Comparison of ENCODE assay signal across 18 mouse cellular contexts in the genomic region with DNA sequence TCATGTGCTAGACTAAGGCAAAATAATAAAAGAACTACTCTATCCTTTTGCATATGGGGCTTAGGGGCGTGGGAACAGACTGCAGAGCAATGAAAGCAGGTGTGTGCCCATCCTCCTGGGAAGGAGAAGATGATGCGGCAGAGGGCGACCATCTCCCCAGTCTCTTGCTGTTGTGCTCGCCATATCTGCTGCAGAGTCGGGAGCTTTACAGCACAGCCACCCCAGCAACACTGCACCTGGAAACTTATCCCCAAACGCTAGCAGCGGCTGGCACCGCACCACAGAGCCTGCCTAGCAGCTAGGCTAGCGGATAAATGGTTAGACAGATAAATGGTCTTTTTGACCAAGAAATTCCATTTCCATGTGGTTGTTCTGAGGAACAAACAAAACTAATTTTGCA. TPM values are rescaled to one million over a fixed set of nuclear protein-coding genes. Genes with fewer than 3 reads are reported as not detected.
DNase-seq lines count a peak whose midpoint lies in the region; ATAC-seq and TF ChIP-seq lines count a peak whose summit lies in the region.
"Had no signal": no experiment of that assay in that cellular context is flagged by ENCODE, and none has a peak within 500 bp of the region (broad histone marks: within the 10 kb centered on the region; RNA-seq: fewer than 3 reads in every experiment).

No protein-coding gene starts in this region.

- peaks cover 59% of the 10 kb centered on the region for H3K36me3 ChIP-seq in G1E (replicated peaks)
- no peaks in the 10 kb centered on the region for H3K36me3 ChIP-seq in midbrain, embryonic 13.5 days
- H3K36me3 ChIP-seq: embryonic facial prominence, embryonic 12.5 days; heart, embryonic 13.5 days; hindbrain, embryonic 10.5 days; neural tube, embryonic 12.5 days had no signal

- H3K9me3 ChIP-seq in G1E (replicated peaks) = no peaks in the 10 kb centered on the region
- no peaks in the 10 kb centered on the region for H3K9me3 ChIP-seq in midbrain, embryonic 13.5 days
- H3K9me3 ChIP-seq: embryonic facial prominence, embryonic 12.5 days; heart, embryonic 13.5 days; hindbrain, embryonic 10.5 days; neural tube, embryonic 12.5 days had no signal

- H3K4me1 ChIP-seq in G1E (ENCODE audit: insufficient read depth, low read depth, low read length) = peaks cover 95% of the 10 kb centered on the region
- peaks cover 35% of the 10 kb centered on the region for H3K4me1 ChIP-seq in embryonic fibroblast, embryonic 13.5 days (ENCODE audit: control insufficient read depth, insufficient read depth, low read length)
- peaks cover 40% of the 10 kb centered on the region for H3K4me1 ChIP-seq in midbrain, embryonic 13.5 days (replicated peaks)

- intact Hi-C loops in left cerebral cortex, adult 2 months (cut with DNase I) = no loop called here
- intact Hi-C loops in left cerebral cortex, postnatal 4 days (cut with DNase I) = no loop called here

- no peak overlapping the region for H3K9ac ChIP-seq in midbrain, embryonic 13.5 days (replicated peaks)
- H3K9ac ChIP-seq: embryonic facial prominence, embryonic 12.5 days; heart, embryonic 13.5 days; neural tube, embryonic 12.5 days had no signal

- no peak for TF ChIP-seq CTCF in left cerebral cortex, adult 2 months (IDR thresholded peaks at IDR 0.05)
- TF ChIP-seq CTCF in G1E (IDR thresholded peaks at IDR 0.05; ENCODE audit: low read depth, low read length) = no peak
- no peak for TF ChIP-seq CTCF in embryonic fibroblast, embryonic 13.5 days (IDR thresholded peaks at IDR 0.05; ENCODE audit: borderline replicate concordance, insufficient read depth, low read length)

- H3K27ac ChIP-seq in left cerebral cortex, adult 2 months = peak overlapping the region; percentile 7; the same call in 1 of the 2 replicates
- H3K27ac ChIP-seq in embryonic fibroblast, embryonic 13.5 days (ENCODE audit: insufficient read depth, low read length) = 0 out of 2 replicates have a peak overlapping the region, but pooled peaks have one; percentile 60
- no peak overlapping the region for H3K27ac ChIP-seq in midbrain, embryonic 13.5 days
- H3K27ac ChIP-seq: embryonic facial prominence, embryonic 12.5 days; gastrocnemius, adult 2 months; heart, embryonic 13.5 days; hindbrain, embryonic 10.5 days; neural tube, embryonic 12.5 days had no signal

- H3K4me2 ChIP-seq in midbrain, embryonic 13.5 days (replicated peaks) = no peak overlapping the region
- H3K4me2 ChIP-seq: embryonic facial prominence, embryonic 12.5 days; heart, embryonic 13.5 days; neural tube, embryonic 12.5 days had no signal

- WGBS in midbrain, embryonic 13.5 days = 73% methylated on average over 9 of the region's 9 CpGs

- no peak for ATAC-seq in G1E (ENCODE audit: extremely low read depth, insufficient number of reproducible peaks, low FRiP score, poor library complexity, severe bottlenecking)
- no peak for ATAC-seq in midbrain, embryonic 13.5 days

- H3K4me3 ChIP-seq in left cerebral cortex, adult 2 months = no peak overlapping the region
- peak overlapping the region; percentile 61; the same call in 1 of the 2 replicates for H3K4me3 ChIP-seq in G1E (ENCODE audit: low read depth, low read length)
- no peak overlapping the region for H3K4me3 ChIP-seq in embryonic fibroblast, embryonic 13.5 days (ENCODE audit: insufficient read depth, low read length)
- no peak overlapping the region for H3K4me3 ChIP-seq in midbrain, embryonic 13.5 days (replicated peaks)
- H3K4me3 ChIP-seq: embryonic facial prominence, embryonic 12.5 days; gastrocnemius, adult 2 months; heart, embryonic 13.5 days; hindbrain, embryonic 10.5 days; neural tube, embryonic 12.5 days had no signal

- no peak for DNase-seq in left cerebral cortex, adult 2 months (ENCODE audit: extremely low spot score in 1 of 2, low spot score in 2 of 2)
- no peak for DNase-seq in left cerebral cortex, postnatal 4 days
- no peak for DNase-seq in G1E (ENCODE audit: low spot score)
- DNase-seq in thymus, postnatal 10 days (ENCODE audit: low spot score in 2 of 2) = peak; percentile 46 to 48
- DNase-seq in testis, postnatal 10 days (ENCODE audit: low spot score) = no peak
- DNase-seq: cerebellum, adult 9-10 months; gastrocnemius, adult 2 months; kidney, adult 2 months; kidney, postnatal 36 days; liver; lung, postnatal 14 days; spleen, adult 18-20 months had no signal

- H3K27me3 ChIP-seq in G1E (ENCODE audit: insufficient read depth, low read length) = no peaks in the 10 kb centered on the region
- H3K27me3 ChIP-seq in midbrain, embryonic 13.5 days = no peaks in the 10 kb centered on the region
- H3K27me3 ChIP-seq: embryonic facial prominence, embryonic 12.5 days; heart, embryonic 13.5 days; neural tube, embryonic 12.5 days had no signal

- TF ChIP-seq POLR2A in embryonic fibroblast, embryonic 13.5 days (IDR thresholded peaks at IDR 0.05; ENCODE audit: low read depth, low read length) = no peak

RNA-seq across cellular contexts. Expression of gene Uck2, which starts 37.2 kb away (rescaled TPM):
- total RNA-seq in left cerebral cortex, adult 2 months (2021) = 10 to 100 TPM; 30.9 to 42.1 TPM
- total RNA-seq in left cerebral cortex, postnatal 4 days (2021) = 10 to 100 TPM; 80.8 to 85.6 TPM
- total RNA-seq in G1E (2014; fragmentation: Nextera tagmentation) (465 and 522 TPM in 2 replicates), G1E (2017) (182 and 249 TPM in 2 replicates)
- polyA plus RNA-seq in G1E (2012) = 555 and 575 TPM in 2 replicates
- 132 and 164 TPM in 2 replicates for polyA plus RNA-seq in embryonic fibroblast, embryonic 13.5 days (2011; ENCODE audit: insufficient read length, low read depth, missing spikeins)
- polyA plus RNA-seq in midbrain, embryonic 13.5 days (2015; fragmentation: Nextera tagmentation; extraction: Ambion mirVana) = 67.6 and 70.1 TPM in 2 replicates

Comparison
In these comparisons a context has a peak if more than half of its experiments do, and no peak if none do; other contexts are left out.
1. DNase-seq: peak in thymus, postnatal 10 days (2 of 2); none in left cerebral cortex, adult 2 months (0 of 2), left cerebral cortex, postnatal 4 days (single experiment), G1E (single experiment) and testis, postnatal 10 days (single experiment).